Mouse (Mus musculus) neural tube, embryonic 11.5 days (tissue): Measurements from ENCODE around the gene Obp2a. TPM values are rescaled to one million over a fixed set of nuclear protein-coding genes. Genes with fewer than 3 reads are reported as not detected.
"Not testable (repeated sequence)": the region's sequence is repeated elsewhere in the genome, so short reads cannot be mapped to it uniquely, and the experiment has no call there.

Source experiments
- ATAC-seq: fragments of 200-750 bp; cut with Nextera tagmentation; 2 replicates; pipeline ENCODE4 v1.8.0; 2017; ENCODE audit warnings: moderate number of reproducible peaks, mild to moderate bottlenecking, moderate TSS enrichment, moderate library complexity; ENCODE audit not compliant: insufficient read depth, low FRiP score, low TSS enrichment
- DNase-seq: peaks from one replicate; pipeline ENCODE4 v3.0.0-alpha.2; 2015; ENCODE audit warnings: low spot score
- H3K27ac ChIP-seq: fragments of 300-500 bp; sonication (generic); 2 replicates; pipeline ENCODE4 v1.5.1; 2014; ENCODE audit warnings: low read depth, mild to moderate bottlenecking, low read length
- H3K27me3 ChIP-seq: fragments of 300-500 bp; sonication (generic); 2 replicates; pipeline ENCODE4 v1.6.1; 2014; ENCODE audit warnings: mild to moderate bottlenecking, low read length, mixed read lengths; ENCODE audit not compliant: control insufficient read depth, insufficient read depth
- H3K36me3 ChIP-seq: fragments of 300-500 bp; sonication (generic); 2 replicates; pipeline ENCODE4 v1.6.1; 2014; ENCODE audit warnings: mild to moderate bottlenecking, low read length, moderate library complexity, mixed read lengths; ENCODE audit not compliant: control insufficient read depth, insufficient read depth
- H3K4me1 ChIP-seq: fragments of 300-500 bp; sonication (generic); 2 replicates; pipeline ENCODE4 v1.6.1; 2014; ENCODE audit warnings: low read length, mixed read lengths; ENCODE audit not compliant: control insufficient read depth, insufficient read depth
- H3K4me2 ChIP-seq: fragments of 300-500 bp; sonication (generic); 2 replicates; pipeline ENCODE4 v1.6.1; 2014; ENCODE audit warnings: low read depth, mild to moderate bottlenecking, moderate library complexity
- H3K4me3 ChIP-seq: fragments of 300-500 bp; sonication (generic); 2 replicates; pipeline ENCODE4 v1.5.1; 2014; ENCODE audit warnings: low read depth, low read length
- H3K9ac ChIP-seq: fragments of 300-500 bp; sonication (generic); 2 replicates; pipeline ENCODE4 v1.6.1; 2014; ENCODE audit warnings: mild to moderate bottlenecking, low read length
- H3K9me3 ChIP-seq: fragments of 300-500 bp; sonication (generic); 2 replicates; pipeline ENCODE4 v1.6.1; 2016; ENCODE audit warnings: low read length; ENCODE audit not compliant: control insufficient read depth
- WGBS: fragments of 180-500 bp; shearing (Covaris S2); extraction: QIAGEN DNeasy Blood & Tissue Kit; methylation state at CpG from one replicate; pipeline ENCODE4 v1.1.7; 2014; 5-methylcytosine and 5-hydroxymethylcytosine counted together
- polyA plus RNA-seq: library from polyadenylated mRNA; unstranded; fragments of >200 nt; fragmentation: Nextera tagmentation; extraction: Ambion mirVana; gene quantifications from 2 replicates; pipeline ENCODE4 v1.2.1, GENCODE M21; 2014

The Obp2a gene
- polyA plus RNA-seq, 1 experiment from 2014 or later, result not detected

DNA sequence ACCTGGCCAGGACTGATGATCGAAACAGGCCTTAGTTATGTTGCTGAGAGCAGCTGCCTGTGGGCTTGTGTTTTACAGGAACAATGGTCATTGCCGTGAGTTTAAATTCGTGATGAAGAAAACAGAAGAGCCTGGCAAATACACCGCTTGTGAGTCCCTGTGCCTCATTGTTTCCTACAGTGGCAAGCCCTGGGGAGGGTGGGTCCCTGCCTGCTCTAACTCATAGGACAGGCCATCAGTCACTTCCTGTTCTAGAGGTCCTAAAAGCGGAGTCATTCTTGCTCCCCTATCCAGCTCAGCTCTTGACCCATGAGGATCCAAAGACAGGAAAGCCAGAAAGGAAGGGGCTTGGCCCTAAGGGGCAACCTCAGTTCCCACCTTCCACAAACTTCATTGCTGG is 1.2 kb downstream of the Obp2a start:
- Histone ChIP-seq H3K4me2 (no peak overlapping the region), H3K36me3 (no peaks in the 10 kb centered on the region), H3K9ac (no peak overlapping the region), H3K4me1 (no peaks in the 10 kb centered on the region), H3K27me3 (no peaks in the 10 kb centered on the region), H3K9me3 (no peaks in the 10 kb centered on the region), H3K27ac (no peak overlapping the region), H3K4me3 (no peak overlapping the region)
- ATAC-seq, result no peak
- 79% methylated on average over 5 of the region's 5 CpGs for WGBS
- DNase-seq, result no peak

DNA sequence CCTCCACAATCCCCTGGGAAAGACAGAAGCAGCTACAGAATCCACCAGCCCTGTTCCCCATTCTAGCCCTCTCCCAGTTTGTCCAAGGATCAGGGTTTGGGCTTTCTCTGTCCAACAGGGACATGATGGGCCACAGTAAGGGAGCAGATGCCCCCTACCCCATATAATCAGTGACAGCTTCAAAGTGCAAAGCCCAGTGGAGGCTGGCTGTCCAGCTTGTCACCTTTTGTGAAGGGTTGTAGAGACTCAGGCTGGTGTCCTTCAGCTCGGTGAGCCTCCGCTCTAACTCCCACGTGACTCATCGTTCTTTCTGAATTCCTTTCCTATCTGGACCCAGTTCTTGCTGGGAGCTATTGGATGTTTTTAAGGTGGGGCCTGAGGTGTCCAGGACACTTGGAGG is 3.9 kb downstream of the Obp2a start:
- 0 out of 2 replicates have a peak, but pooled peaks cover 3% of the 10 kb centered on the region for H3K4me1 ChIP-seq
- no peak for ATAC-seq
- no peak for DNase-seq
- no peak overlapping the region for H3K4me3 ChIP-seq
- WGBS, result 85% methylated on average over 4 of the region's 4 CpGs
- H3K27ac ChIP-seq, result no peak overlapping the region
- no peak overlapping the region for H3K4me2 ChIP-seq
- no peak overlapping the region for H3K9ac ChIP-seq
- no peaks in the 10 kb centered on the region for H3K36me3 ChIP-seq
- H3K9me3 ChIP-seq, result no peaks in the 10 kb centered on the region
- H3K27me3 ChIP-seq, result no peaks in the 10 kb centered on the region

DNA sequence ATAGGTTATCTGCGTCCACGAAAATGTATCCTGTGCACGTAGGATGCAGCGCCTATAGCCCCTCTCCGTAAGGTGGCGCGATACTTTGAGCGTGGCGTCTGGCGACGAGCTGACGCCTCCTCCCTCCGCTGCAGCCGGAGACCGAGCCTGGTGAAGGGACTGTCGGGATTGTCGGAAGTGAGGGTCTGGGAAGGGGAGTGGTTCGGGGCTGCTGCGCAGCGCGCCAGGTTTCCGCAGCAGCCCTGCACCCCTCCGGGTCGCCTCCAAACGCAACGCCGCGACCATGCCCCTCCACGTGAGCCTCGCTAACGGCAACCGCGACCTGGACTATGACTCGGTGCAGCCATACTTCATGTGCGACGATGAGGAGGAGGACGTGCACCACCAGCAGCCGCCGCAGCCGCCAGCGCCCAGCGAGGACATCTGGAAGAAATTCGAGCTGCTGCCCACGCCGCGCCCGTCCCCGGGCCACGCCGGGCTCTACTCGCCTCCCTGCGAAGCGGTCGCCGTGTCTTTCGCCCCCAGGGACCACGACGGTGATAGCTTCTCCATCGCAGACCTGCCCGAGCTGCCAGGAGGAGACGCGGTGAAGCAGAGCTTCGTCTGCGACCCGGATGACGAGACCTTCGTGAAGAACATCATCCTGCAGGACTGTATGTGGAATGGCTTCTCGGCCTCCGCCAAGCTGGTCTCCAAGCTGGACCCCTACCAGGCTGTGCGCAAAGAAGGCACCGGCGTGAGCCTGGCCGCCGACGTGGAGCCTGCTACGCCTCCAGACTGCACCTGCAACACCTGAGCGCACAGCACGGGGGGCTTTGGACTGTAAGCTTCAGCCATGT is 7.0 kb downstream of the Obp2a start, which contains the start of gene Bmyc:
Gene Bmyc, plus strand, starts transcription at position 97 of the 839 bp plus-strand sequence.
- Histone ChIP-seq H3K27me3 (no peaks in the 10 kb centered on the region), H3K36me3 (no peaks in the 10 kb centered on the region), H3K4me1 (0 out of 2 replicates have a peak, but pooled peaks cover 3% of the 10 kb centered on the region), H3K4me2 (peak within 1 kb of the TSS; percentile 88), H3K4me3 (peak within 1 kb of the TSS; percentile 55), H3K27ac (peak within 1 kb of the TSS; percentile 73), H3K9ac (peak within 1 kb of the TSS; percentile 75), H3K9me3 (no peaks in the 10 kb centered on the region)
- ATAC-seq, result peak; percentile 88
- under 1% methylated on average over 75 of the region's 78 CpGs for WGBS
- DNase-seq, result peak; percentile 90

DNA sequence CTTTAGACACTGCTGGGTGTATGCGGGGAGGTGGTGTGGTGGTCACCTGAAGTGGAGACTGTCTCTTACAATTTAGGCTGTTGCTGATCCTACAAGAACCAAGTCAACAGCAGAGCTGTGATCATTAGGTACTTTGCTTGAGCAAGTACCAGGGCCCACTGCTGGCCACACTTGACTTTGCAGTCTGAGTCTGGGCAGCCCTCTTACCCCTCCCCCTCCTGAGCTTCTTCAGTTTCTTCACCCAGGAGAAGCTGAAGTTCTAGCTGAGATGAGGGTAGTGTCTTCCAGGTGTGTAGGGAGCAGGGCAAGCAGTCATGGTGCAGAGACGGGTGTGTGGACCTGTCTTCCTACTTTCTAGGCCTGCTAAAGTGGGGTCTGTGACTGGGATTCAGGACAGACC is 8.3 kb downstream of the Obp2a start:
- Histone ChIP-seq H3K27me3 (no peaks in the 10 kb centered on the region), H3K4me2 (no peak overlapping the region), H3K4me1 (0 out of 2 replicates have a peak, but pooled peaks cover 3% of the 10 kb centered on the region), H3K27ac (no peak overlapping the region), H3K36me3 (no peaks in the 10 kb centered on the region), H3K9ac (no peak overlapping the region), H3K4me3 (no peak overlapping the region), H3K9me3 (no peaks in the 10 kb centered on the region)
- peak; percentile 39 for DNase-seq
- no peak for ATAC-seq
- 81% methylated on average over 2 of the region's 2 CpGs for WGBS

DNA sequence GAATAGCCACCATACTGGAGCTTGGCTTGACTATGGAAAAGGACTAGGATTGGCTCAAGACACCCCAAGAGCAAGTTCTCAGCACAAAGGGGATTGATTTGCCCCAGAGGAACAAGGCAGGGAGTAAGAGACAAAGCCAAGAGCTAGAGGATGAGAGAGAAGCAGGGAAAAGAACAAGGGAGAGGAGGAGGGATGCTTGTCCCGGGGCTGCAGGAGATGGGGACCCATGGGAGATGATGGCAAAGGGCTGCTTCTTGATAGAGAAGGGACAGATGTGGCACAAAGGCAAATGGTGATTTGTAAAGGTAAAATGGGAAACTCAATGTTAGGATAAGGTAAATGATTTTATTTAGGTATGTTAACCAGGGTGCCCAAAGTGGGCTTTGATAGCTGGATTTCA is 9.2 kb downstream of the Obp2a start:
- H3K4me2 ChIP-seq, DNase-seq, H3K27me3 ChIP-seq, H3K4me3 ChIP-seq, H3K36me3 ChIP-seq, H3K9ac ChIP-seq, H3K27ac ChIP-seq, H3K4me1 ChIP-seq, H3K9me3 ChIP-seq, ATAC-seq: not testable (repeated sequence)
- whole genome bisulfite sequencing, result 94% methylated on average over 1 of the region's 1 CpGs

DNA sequence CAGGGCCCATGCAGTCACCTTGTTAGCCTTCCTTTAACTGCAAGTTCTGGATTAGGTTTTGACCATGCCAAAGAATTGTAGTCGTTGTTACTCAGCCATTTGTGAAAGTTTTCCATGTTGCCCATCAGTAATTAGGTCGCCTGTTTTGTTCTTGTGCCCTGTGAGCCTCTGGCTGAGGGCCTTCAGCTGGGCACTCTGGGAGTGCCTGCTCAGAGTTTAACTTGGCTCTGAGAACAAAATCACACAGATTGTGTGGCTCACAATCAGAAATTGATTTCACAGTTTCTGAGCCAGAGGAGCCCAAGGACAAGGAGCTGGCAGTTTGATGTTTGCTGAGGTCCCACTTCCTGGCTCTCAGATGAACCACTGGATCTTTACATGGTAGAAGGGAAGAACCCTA is 9.9 kb downstream of the Obp2a start:
- ATAC-seq, H3K27ac ChIP-seq, H3K9ac ChIP-seq, H3K27me3 ChIP-seq, H3K36me3 ChIP-seq, H3K4me3 ChIP-seq, H3K4me1 ChIP-seq, DNase-seq, H3K4me2 ChIP-seq, H3K9me3 ChIP-seq: not testable (repeated sequence)
- 81% methylated on average over 2 of the region's 2 CpGs for WGBS

DNA sequence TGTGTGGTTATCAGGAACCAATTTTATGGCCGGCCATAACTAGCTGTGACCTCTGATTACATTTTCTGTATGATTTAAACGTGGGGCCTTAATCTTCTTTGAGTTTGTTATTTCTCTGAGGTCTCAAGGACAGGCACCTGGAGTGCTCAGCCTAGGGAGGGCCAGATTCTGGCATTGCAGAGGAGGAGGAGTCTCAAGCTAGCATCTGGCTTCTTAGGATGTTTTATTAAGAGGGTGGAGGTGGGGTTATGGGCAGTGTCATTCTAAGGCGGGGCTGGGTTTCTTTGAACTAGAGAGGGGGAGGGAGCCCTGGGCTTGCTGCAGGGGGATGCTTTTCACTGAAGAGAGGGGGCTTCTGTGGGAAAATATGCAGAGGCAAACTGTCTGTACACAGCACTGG is 11.8 kb downstream of the Obp2a start:
- H3K27me3 ChIP-seq, H3K27ac ChIP-seq, H3K36me3 ChIP-seq, H3K4me2 ChIP-seq, H3K9ac ChIP-seq, DNase-seq, H3K4me3 ChIP-seq, H3K9me3 ChIP-seq, H3K4me1 ChIP-seq, ATAC-seq: not testable (repeated sequence)
- 9% methylated on average over 3 of the region's 3 CpGs for WGBS

DNA sequence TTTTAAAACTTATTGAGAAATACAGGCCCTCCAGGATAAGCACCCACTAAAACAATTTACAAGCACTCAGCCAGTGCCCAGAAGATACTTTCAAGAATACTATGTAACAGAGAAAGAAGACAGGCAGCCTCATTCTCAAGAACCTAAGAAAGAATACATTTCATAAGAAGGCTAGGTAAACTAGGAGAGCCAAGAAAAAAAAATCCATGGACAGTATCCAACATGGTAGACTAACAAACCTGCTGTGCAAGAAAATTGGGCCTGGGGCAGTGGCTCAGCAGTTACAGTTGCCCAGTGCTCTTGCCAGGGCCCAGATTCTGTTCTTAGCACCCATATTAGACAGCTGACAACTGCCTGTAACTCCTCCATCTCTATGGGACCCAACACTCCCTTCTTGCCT is 17.4 kb downstream of the Obp2a start:
- Histone ChIP-seq H3K27me3 (no peaks in the 10 kb centered on the region), H3K36me3 (no peaks in the 10 kb centered on the region), H3K9ac (no peak overlapping the region), H3K4me3 (no peak overlapping the region), H3K4me1 (no peaks in the 10 kb centered on the region), H3K4me2 (no peak overlapping the region), H3K9me3 (no peaks in the 10 kb centered on the region), H3K27ac (no peak overlapping the region)
- no peak for DNase-seq
- no peak for ATAC-seq
